Mouse (Mus musculus) layer of hippocampus, postnatal 14 days (tissue): ENCODE measurements around the gene Igdcc3. TPM values are rescaled to one million over a fixed set of nuclear protein-coding genes. Genes with fewer than 3 reads are reported as not detected.

Experiments
- DNase-seq, 2 experiments: peaks; one replicate each; pipeline ENCODE4 v3.0.0; 2021 to 2022; ENCODE audit warnings: low spot score in 2 of 2, mixed read lengths in 1 of 2
- long read RNA-seq, 2 experiments: library from polyadenylated mRNA; stranded (forward); transcript quantifications; one replicate each; pipeline ENCODE4 v2.0.0; 2021
- total RNA-seq, 2 experiments: library from RNA; stranded (reverse); gene quantifications; 2 replicates each; pipeline ENCODE4 v1.2.3; 2021

The Igdcc3 gene
- total RNA-seq = 1 to 10 TPM; 5.3 to 6.1 TPM
- long read RNA-seq, experiment 1, partial matches to known transcripts = 0 of 3 reads
- long read RNA-seq, experiment 1, other reads (novel, unspliced or antisense) = 2 of 3 reads
- long read RNA-seq, experiment 2, partial matches to known transcripts = 1 of 9 reads
- long read RNA-seq, experiment 2, other reads (novel, unspliced or antisense) = 4 of 9 reads

GRCm38 (mm10) chr9:65140936-65141305 is at the start of gene Igdcc3:
Gene Igdcc3 (plus strand): TSS chr9:65141189.
- peak; percentile 53 to 65 for DNase-seq

- peak; percentile 17 to 52 for DNase-seq
Observed at GRCm38 (mm10) chr9:65094237-65094636, 46.8 kb upstream of the Igdcc3 start.

GRCm38 (mm10) chr9:65100991-65101685 is 39.9 kb upstream of the Igdcc3 start, which contains the start of gene Igdcc4:
Gene Igdcc4 (plus strand): TSS chr9:65101486.
- DNase-seq = no peak

GRCm38 (mm10) chr9:65101686-65102376 is 39.2 kb upstream of the Igdcc3 start:
- DNase-seq = peak; percentile 45 to 48

- DNase-seq = peak in 1 of 2 experiments; percentile 33
Observed at GRCm38 (mm10) chr9:65102377-65103172, 38.4 kb upstream of the Igdcc3 start.

- DNase-seq = no peak
Observed at GRCm38 (mm10) chr9:65103173-65103752, 37.7 kb upstream of the Igdcc3 start.

- DNase-seq = no peak
Observed at GRCm38 (mm10) chr9:65106821-65107220, 34.2 kb upstream of the Igdcc3 start.

- DNase-seq = no peak
Observed at GRCm38 (mm10) chr9:65107893-65108292, 33.1 kb upstream of the Igdcc3 start.

GRCm38 (mm10) chr9:65109132-65110072 is 31.6 kb upstream of the Igdcc3 start:
- peak; percentile 61 to 74 for DNase-seq

GRCm38 (mm10) chr9:65111698-65112097 is 29.3 kb upstream of the Igdcc3 start:
- no peak for DNase-seq

- DNase-seq = no peak
Observed at GRCm38 (mm10) chr9:65113694-65114093, 27.3 kb upstream of the Igdcc3 start.

- no peak for DNase-seq
Observed at GRCm38 (mm10) chr9:65115891-65116290, 25.1 kb upstream of the Igdcc3 start.

- no peak for DNase-seq
Observed at GRCm38 (mm10) chr9:65117516-65117915, 23.5 kb upstream of the Igdcc3 start.

GRCm38 (mm10) chr9:65120935-65121334 is 20.1 kb upstream of the Igdcc3 start:
- peak; percentile 71 to 82 for DNase-seq

- DNase-seq = peak; percentile 71 to 80
Observed at GRCm38 (mm10) chr9:65122545-65122944, 18.4 kb upstream of the Igdcc3 start.

- peak; percentile 33 to 50 for DNase-seq
Observed at GRCm38 (mm10) chr9:65123552-65124168, 17.3 kb upstream of the Igdcc3 start.

- no peak for DNase-seq
Observed at GRCm38 (mm10) chr9:65128123-65128815, 12.7 kb upstream of the Igdcc3 start.

GRCm38 (mm10) chr9:65131717-65132116 is 9.3 kb upstream of the Igdcc3 start:
- DNase-seq = no peak

- DNase-seq = peak; percentile 71 to 79
Observed at GRCm38 (mm10) chr9:65133739-65134138, 7.2 kb upstream of the Igdcc3 start.
